Mouse (Mus musculus) spleen, postnatal 0 days (tissue): Measurements from ENCODE around the gene Arap2. TPM values are rescaled to one million over a fixed set of nuclear protein-coding genes. Genes with fewer than 3 reads are reported as not detected.

Experiments
- polyA plus RNA-seq: library from polyadenylated mRNA; unstranded; fragments of >200 nt; fragmentation: Nextera tagmentation; extraction: Ambion mirVana; gene quantifications from 2 replicates; pipeline ENCODE4 v1.2.1, GENCODE M21; 2015

Gene Arap2
- polyA plus RNA-seq: 4.6 and 7.7 TPM in 2 replicates

DNA sequence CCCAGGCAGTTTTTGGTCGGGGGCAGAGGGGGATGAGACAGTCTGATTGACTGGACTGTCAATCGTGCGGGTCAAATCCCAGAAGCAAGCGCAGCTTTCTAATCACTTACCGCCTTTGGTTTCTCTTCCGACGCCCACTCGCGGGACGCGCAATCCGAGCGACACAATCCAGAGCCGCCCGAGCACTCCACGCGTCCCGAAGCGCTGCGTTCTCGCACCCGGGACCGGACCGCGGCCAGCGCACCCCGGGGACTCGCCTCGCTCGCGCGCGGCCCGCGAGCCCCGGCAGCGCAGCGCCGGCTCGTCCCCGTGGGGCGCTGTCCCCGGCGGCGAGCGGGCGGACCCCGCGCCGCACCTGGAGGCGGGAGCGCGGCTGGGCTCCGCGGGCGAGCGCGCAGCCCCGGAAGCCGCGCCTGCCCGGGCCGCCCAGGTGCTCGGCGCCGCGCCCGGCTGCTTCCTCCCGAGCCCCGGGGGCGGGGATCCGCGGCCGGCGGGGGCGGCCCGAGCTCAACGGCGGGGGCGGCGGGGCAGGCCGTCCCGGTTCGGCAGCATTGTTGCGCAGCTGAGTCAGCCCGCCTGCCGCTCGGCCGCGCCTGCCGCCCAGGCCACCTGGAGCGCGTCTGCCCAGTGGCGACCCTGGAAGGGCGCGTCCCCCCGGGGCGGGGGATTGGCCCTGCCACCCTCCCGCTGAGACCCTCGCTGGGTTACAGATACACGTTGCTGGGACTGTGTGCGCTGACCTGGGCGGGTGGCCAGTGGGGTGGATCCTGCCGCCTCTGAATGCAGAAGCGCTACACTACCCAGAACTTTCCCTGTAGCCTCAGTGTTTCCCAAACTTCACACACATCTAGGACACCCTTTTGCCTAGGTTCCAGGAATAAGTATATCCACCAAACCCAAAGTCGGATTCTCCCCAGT lies at the start of gene Arap2:
TSS of gene Arap2 (minus strand) at position 376 of the 918 bp plus-strand sequence.

GRCm38 (mm10) chr5:62813402-62814071 lies 47.6 kb upstream of the Arap2 start, which contains the start of gene Dthd1:
TSS of gene Dthd1 (plus strand) at chr5:62813823.

Other genes starting within 250 kb of the Arap2 start
- not detected in 2 replicates for gene Dthd1, start 47.7 kb upstream of the Arap2 start, polyA plus RNA-seq